Mouse (Mus musculus) embryo, embryonic 11 days (tissue): Measurements from ENCODE around the gene a.
A peak's percentile ranks its signal among the peaks of the same experiment; 100 is the strongest.

Experiments used
- DNase-seq: peaks from one replicate; pipeline ENCODE4 v3.0.0-alpha.2; 2015

Gene a

GRCm38 (mm10) chr2:154785284-154785683, 5.9 kb upstream of the a start:
- DNase-seq, result no peak

DNA sequence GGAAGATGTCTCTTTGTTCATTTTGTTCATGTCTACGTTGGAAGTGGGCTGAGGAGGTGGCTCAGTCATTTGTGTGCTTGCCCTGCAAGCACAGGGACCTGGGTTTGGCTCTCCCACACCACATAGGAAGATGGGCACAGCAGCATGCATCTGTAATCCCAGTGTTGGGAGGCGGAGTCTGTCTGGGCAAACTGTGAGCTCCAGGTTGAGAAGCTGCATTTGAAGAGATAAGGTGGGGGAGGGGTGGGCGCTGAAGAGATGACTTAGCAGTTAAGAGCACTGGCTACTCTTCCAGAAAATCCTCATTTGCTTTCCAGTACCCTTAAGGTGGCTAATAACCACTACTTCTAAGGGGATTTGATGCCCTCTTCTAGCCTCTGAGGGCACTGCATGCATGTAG, 5.0 kb upstream of the a start:
- peak; percentile 25 for DNase-seq

DNA sequence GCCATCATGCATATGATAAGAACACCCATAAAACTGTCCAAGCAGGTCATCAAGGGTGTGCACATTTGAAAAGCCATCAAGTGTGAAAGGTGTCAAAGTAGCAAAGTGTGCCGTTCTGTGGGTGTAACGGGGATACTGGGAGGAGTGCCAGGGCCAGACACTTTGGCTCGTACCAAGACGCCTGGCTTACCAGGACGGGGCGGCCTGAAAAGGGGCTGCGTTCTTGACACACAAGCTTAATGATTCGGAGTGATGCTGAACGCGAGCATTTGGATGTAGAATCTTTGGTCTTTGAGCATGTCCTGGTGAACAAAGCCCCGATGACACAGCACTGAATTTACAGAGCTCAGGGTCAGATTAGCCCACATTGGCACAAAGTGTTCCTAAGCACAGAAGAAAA, 4.4 kb upstream of the a start:
- no peak for DNase-seq

GRCm38 (mm10) chr2:154789381-154789780, 1.8 kb upstream of the a start:
- no peak for DNase-seq

DNA sequence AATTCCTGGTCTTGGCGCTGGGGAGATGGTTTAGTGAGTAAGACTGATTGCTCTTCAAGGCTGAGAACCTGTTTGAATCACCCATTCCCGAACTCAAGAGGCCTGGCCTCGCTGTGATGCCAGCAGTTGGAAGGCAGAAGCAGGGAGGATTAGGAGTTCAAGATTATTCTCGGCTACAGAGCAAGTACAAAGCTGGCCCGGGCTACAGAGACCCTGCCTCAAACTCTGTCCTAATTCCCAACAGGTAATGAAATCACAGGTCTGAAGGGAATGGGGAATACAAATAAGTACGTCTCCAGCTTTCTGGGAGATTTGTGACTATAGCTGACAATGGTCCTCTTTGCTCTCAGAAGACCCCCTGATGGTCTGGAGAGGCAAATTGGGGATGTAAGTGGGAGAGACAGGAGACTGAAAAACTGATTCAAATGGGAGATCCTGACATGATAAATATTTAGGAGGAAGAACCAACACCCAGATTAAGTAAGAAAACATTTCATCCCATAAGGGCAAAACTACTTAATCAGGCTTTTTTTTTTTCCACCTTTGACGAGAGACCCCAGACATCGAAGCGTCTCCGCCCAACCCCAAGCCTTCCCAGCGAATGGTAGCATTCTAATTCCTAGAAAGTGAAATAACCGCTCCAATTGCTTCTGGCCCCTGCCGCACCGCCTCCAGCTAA, 1.1 kb upstream of the a start:
- DNase-seq, result no peak

DNA sequence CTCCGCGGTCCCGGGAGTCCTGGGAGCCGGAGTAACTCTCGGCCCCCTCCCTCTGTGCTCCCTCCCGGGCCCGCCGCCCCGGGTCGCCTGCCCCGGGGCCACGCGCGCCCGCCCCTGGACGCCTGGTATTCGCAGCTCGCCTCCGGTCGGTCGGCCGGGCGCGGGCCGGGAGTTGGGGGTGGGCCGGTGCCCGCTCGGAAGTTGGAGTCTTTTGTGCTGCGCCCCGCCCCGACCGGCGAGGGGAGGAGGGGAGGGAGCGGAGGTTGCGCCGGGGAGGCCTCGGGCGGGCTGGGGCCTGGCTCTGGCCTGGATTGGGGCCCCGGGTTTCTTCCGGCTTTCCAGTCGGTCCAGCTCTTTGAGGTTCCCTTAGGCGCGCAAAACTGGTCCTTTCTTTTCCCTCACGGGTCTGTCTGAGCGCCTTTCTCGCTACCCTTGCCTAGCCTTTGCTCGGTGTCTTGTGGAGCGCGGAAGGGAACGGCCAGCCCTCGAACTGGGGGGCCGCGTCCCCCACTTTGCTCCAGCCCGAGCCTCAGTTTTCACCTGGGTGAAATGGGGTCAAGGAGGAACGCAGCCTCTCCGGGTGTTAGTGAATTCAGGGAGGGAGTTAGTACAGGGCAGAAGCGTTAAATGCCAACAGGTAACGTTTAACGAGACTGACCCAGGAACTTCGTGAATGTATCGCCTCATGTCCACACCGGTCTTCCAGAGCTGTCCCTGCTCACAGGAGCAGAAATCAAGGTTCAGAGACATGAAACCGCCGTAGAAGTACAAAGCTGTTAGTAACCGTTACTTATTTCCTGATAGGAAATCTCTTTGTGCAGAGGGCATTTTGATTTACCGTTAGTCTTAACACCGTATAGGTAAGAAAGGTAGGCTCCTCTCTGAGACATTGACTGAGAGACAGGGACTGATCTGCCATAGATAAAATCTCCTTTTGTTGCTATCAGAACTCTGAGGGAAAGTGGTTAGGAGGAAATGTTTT, 750 bp downstream of the a start:
- peak; percentile 85 for DNase-seq

- no peak for DNase-seq
Measured at GRCm38 (mm10) chr2:154803372-154803771, 12.2 kb downstream of the a start.

DNA sequence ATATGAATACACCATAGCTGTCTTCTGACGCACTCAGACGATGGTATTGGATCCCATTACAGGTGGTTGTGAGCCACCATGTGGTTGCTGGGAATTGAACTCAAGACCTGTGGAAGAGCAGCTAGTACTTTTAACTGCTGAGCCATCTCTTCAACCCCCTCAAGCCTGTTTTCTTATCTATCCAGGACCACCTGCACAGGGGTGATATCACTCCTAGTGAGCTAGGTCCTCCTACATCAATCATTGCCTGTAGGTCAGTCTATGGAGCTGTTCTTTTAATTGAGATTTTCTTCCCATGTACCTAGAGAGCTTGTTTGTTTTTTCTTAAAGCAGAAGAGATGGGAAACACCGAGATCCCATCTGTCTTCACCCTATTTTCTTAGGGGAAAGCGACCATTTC, 12.6 kb downstream of the a start:
- no peak for DNase-seq

- DNase-seq, result no peak
Measured at GRCm38 (mm10) chr2:154807689-154808088, 16.5 kb downstream of the a start.

GRCm38 (mm10) chr2:154809107-154809762, 18.0 kb downstream of the a start:
- no peak for DNase-seq

GRCm38 (mm10) chr2:154810821-154811220, 19.6 kb downstream of the a start:
- DNase-seq, result no peak

DNA sequence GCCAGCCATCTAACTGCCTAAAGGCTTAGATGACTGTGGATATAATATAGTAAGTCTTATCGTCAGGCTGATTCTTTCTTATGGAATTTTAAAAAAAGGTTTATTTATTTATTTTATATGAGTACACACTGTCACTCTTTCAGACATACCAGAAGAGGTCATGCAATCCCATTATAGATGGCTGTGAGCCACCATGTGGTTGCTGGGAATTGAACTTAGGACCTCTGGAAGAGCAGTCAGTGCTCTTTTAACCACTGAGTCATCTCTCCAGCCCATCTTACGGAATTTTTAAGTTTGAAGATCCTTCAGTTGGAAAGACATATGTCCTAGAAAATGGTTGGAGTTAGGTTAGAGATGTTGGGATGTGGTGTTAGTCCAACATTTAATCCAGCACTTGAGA, 22.2 kb downstream of the a start:
- DNase-seq, result no peak

GRCm38 (mm10) chr2:154817089-154817488, 25.9 kb downstream of the a start:
- no peak for DNase-seq

DNA sequence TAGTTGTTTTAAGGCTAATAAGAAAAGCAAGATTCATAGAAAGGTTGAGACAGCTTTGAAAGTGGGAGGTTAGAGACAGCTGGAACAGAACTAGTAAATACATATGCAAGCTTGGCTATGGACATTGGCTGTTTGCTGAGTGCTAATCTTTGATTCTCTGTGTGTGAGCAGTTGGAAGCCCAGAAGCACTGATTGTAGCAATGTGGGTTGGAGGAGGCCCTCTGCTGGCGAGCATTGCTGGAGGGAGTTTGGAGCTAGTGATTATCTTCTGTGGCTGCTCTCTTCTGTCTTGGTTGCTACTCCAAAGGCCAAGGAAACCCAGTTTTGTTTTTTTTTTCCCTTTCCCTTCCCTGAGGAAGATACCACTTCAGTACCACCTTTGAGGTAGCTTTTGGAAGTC, 26.6 kb downstream of the a start:
- peak; percentile 9 for DNase-seq

DNA sequence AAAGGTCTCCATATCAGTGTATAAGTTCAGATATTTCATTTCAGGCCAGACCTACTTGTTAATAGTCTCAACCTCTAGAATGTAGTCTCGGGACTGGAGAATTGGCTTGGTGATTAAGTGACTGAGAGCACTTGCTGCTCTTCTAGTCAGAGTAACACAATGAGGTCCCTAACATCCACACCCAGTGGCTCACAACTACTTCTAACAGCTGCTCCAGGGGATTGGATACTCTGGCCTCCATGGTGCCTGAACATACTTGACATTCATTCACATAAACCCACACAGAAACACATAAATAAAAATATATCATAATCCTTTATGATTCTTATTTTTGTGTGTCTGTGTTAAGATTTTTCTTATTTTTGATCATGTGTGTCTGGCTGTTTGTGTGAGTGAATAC, 27.4 kb downstream of the a start:
- no peak for DNase-seq

DNA sequence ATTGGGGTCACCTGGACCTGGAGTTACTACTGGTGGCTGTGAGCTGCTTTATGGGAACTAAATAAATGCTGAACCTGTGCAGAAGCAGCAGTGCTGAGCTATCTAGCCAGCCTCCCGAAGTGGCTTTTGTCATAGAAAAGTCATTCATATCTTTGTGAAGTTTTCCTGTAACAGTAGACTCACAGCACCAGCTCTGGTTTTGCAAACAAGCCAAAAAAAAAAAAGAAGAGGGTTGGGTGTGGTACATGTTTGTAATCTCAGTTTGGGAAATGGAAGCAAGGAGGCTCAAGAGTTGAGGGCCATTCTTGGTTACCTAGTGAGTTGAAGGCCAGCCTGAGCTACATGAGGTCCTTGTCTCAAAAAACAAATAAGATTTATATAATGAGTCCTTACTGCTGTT, 29.1 kb downstream of the a start:
- no peak for DNase-seq

DNA sequence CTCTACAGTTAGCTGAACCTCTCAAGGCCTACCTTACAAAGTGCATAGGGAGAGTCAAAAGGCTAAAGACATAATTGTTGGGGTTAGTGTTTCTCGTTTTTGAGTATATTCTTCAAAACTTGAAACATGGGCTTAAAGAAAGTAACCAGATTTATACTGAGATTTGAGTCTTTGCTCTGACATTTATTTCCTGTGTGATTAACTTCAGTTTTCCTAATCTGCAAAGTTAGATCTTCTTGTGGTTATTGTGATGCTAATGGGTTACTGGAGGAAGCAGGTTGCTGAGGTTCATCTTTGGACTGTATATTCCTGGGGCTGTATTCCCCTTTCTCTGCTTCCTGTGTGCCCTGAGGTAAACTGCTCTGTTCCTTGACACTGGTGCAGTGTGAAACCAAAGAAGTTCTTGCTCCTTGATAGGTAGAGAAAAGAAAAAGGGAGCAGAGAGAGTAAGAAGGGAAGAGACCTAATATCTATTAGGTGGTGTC, 34.9 kb downstream of the a start:
- DNase-seq, result no peak

DNA sequence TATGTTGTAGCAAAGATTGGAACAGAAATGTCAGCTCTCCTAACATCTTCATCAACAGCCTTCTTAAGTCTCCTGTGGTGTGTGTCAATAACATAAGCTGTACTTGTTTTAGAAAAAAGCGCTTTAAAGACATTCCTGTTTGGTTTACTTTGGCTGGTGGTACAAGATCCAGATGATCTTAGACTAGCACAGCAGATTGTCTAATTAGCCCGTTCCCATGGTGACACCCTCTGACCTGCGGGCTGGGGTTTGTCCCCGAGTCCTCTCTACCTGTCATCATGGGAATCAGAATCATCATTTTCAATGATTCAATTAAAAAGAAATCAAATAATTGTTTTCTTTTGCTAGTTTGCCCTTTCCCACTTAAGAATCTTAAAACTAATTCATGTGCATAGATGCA, 36.3 kb downstream of the a start:
- no peak for DNase-seq

- DNase-seq, result no peak
Measured at GRCm38 (mm10) chr2:154832471-154832870, 41.3 kb downstream of the a start.

DNA sequence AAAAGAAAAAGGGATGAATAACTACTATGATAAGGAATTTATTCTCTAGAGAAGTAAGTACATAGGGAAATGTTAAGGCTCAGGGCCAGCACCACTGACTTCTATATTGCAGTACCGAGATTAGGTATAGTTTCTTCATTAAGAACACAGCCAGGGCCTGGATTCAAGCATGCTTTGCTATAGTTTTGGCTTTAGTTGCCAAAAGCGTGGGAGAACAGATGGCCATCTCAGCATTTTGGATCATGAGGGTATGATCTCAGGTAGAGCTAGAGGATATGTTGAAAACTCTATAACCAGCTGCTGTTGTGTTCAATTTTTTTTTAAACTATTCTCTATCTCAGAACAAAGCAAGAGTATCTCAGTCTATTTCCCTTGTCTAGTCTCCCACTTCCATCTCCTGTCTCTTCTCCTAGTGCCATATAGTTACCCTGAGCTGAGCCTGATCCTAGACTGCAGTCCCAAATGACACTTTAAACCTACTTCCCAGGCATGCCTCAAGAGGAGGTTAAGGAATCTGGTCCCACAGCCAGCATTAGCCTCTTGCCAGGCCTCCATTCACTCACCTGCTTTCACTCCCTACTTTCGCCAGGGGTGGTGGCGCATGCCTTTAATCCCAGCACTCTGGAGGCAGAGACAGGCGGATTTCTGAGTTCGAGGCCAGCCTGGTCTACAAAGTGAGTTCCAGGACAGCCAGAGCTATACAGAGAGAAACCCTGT, 43.1 kb downstream of the a start:
- no peak for DNase-seq

- DNase-seq, result no peak
Measured at GRCm38 (mm10) chr2:154836537-154836936, 45.3 kb downstream of the a start.

- DNase-seq, result no peak
Measured at GRCm38 (mm10) chr2:154848086-154848485, 56.9 kb downstream of the a start.

DNA sequence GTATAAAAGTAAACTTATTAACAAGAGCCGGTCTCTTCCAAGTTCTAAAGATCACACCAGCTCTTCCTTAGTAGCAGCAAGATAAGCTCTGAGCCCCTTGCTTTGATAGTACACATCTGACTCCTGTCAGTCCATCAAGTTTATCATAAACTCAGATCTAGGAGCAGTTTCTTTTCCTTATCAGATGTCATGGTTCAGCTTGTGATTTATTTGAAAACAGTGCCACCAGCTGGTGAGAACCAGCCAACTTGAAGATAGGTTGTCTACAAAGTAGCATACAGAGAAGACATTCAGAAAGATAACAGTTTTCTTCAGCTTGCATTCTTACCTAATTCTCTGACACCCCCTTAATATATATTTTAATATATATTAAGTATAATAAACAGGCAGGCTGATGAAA, 64.2 kb downstream of the a start:
- DNase-seq, result peak; percentile 64
